ENCODE assay signal across 23 mouse cellular contexts in genomic region chr4:103026621-103027020, GRCm38 (mm10). TPM values are rescaled to one million over a fixed set of nuclear protein-coding genes. Genes with fewer than 3 reads are reported as not detected.
A peak's percentile ranks its signal among the peaks of the same experiment; 100 is the strongest.
DNase-seq lines count a peak whose midpoint lies in the region; ATAC-seq and TF ChIP-seq lines count a peak whose summit lies in the region.
"Had no signal": no experiment of that assay in that cellular context is flagged by ENCODE, and none has a peak within 500 bp of the region (broad histone marks: within the 10 kb centered on the region; RNA-seq: fewer than 3 reads in every experiment).

Gene Insl5, minus strand, starts transcription at chr4:103026842.

- 47% methylated on average over 4 of the region's 4 CpGs for WGBS in intestine, embryonic 15.5 days
- 31% methylated on average over 4 of the region's 4 CpGs for WGBS in intestine, postnatal 0 days

- peak; percentile 56 for DNase-seq in thymus, postnatal 0 days (ENCODE audit: low spot score)
- DNase-seq in thymus, postnatal 10 days (ENCODE audit: low spot score in 2 of 2), result no peak
- DNase-seq in lung, postnatal 36 days, result no peak
- no peak for DNase-seq in right cerebral cortex, postnatal 25 days
- DNase-seq: adrenal gland, adult 2 months; adrenal gland, postnatal 10 days; adrenal gland, postnatal 25 days; cerebellum, adult 11 months; cerebellum, adult 18-20 months; cerebellum, adult 8-10 months; cerebellum, adult 9-11 months; cerebellum, postnatal 14 days; cerebellum, postnatal 36 days; embryo, embryonic 11 days had no signal

- TF ChIP-seq CTCF in intestine, postnatal 0 days (IDR thresholded peaks at IDR 0.05; ENCODE audit: low read depth), result no peak

- ATAC-seq in intestine, embryonic 15.5 days, result peak; percentile 71
- no peak for ATAC-seq in intestine, postnatal 0 days
- ATAC-seq: forebrain, embryonic 15.5 days had no signal

- no peak within 1 kb of the TSS for H3K27ac ChIP-seq in intestine, embryonic 15.5 days
- no peak within 1 kb of the TSS for H3K27ac ChIP-seq in intestine, postnatal 0 days (ENCODE audit: low read depth, low read length)
- H3K27ac ChIP-seq: embryonic facial prominence, embryonic 13.5 days; embryonic facial prominence, embryonic 15.5 days; forebrain, embryonic 10.5 days; forebrain, embryonic 12.5 days; forebrain, embryonic 15.5 days had no signal

- no peaks in the 10 kb centered on the region for H3K36me3 ChIP-seq in intestine, embryonic 15.5 days
- H3K36me3 ChIP-seq in intestine, postnatal 0 days (ENCODE audit: control insufficient read depth, insufficient read depth), result no peaks in the 10 kb centered on the region
- H3K36me3 ChIP-seq: embryonic facial prominence, embryonic 13.5 days; embryonic facial prominence, embryonic 15.5 days; forebrain, embryonic 10.5 days; forebrain, embryonic 12.5 days; forebrain, embryonic 15.5 days had no signal

- H3K9me3 ChIP-seq in intestine, embryonic 15.5 days, result no peaks in the 10 kb centered on the region
- no peaks in the 10 kb centered on the region for H3K9me3 ChIP-seq in intestine, postnatal 0 days (ENCODE audit: control insufficient read depth)
- H3K9me3 ChIP-seq: embryonic facial prominence, embryonic 13.5 days; embryonic facial prominence, embryonic 15.5 days; forebrain, embryonic 10.5 days; forebrain, embryonic 12.5 days; forebrain, embryonic 15.5 days had no signal

- no peak within 1 kb of the TSS for H3K9ac ChIP-seq in intestine, embryonic 15.5 days
- H3K9ac ChIP-seq in intestine, postnatal 0 days (ENCODE audit: low read depth, low read length), result no peak within 1 kb of the TSS
- H3K9ac ChIP-seq: embryonic facial prominence, embryonic 13.5 days; embryonic facial prominence, embryonic 15.5 days; forebrain, embryonic 12.5 days; forebrain, embryonic 15.5 days had no signal

- H3K4me3 ChIP-seq in intestine, embryonic 15.5 days (replicated peaks), result no peak within 1 kb of the TSS
- H3K4me3 ChIP-seq in intestine, postnatal 0 days (ENCODE audit: low read depth, low read length), result no peak within 1 kb of the TSS
- H3K4me3 ChIP-seq: embryonic facial prominence, embryonic 13.5 days; embryonic facial prominence, embryonic 15.5 days; erythroblast, embryonic 14.5 days; forebrain, embryonic 10.5 days; forebrain, embryonic 12.5 days; forebrain, embryonic 15.5 days had no signal

- no peaks in the 10 kb centered on the region for H3K27me3 ChIP-seq in intestine, embryonic 15.5 days (replicated peaks)
- 0 out of 2 replicates have a peak, but pooled peaks cover 5% of the 10 kb centered on the region for H3K27me3 ChIP-seq in intestine, postnatal 0 days (replicated peaks; ENCODE audit: control insufficient read depth, insufficient read depth, low read length)
- H3K27me3 ChIP-seq: embryonic facial prominence, embryonic 13.5 days; embryonic facial prominence, embryonic 15.5 days; forebrain, embryonic 12.5 days; forebrain, embryonic 15.5 days had no signal

- H3K4me2 ChIP-seq in intestine, embryonic 15.5 days (replicated peaks), result no peak within 1 kb of the TSS
- no peak within 1 kb of the TSS for H3K4me2 ChIP-seq in intestine, postnatal 0 days (replicated peaks; ENCODE audit: low read depth)
- H3K4me2 ChIP-seq: embryonic facial prominence, embryonic 13.5 days; embryonic facial prominence, embryonic 15.5 days; forebrain, embryonic 12.5 days; forebrain, embryonic 15.5 days had no signal

- H3K4me1 ChIP-seq in intestine, embryonic 15.5 days (replicated peaks), result no peaks in the 10 kb centered on the region
- H3K4me1 ChIP-seq in intestine, postnatal 0 days (replicated peaks; ENCODE audit: control insufficient read depth, insufficient read depth, low read length), result no peaks in the 10 kb centered on the region
- H3K4me1 ChIP-seq: embryonic facial prominence, embryonic 13.5 days; embryonic facial prominence, embryonic 15.5 days; forebrain, embryonic 12.5 days; forebrain, embryonic 15.5 days had no signal

RNA-seq across cellular contexts. Expression of gene Insl5, which starts in this region (rescaled TPM):
- polyA plus RNA-seq in thymus, postnatal 0 days (2015; fragmentation: Nextera tagmentation; extraction: Ambion mirVana), result 13.6 and 17.9 TPM in 2 replicates
- polyA plus RNA-seq in intestine, embryonic 15.5 days (2015; fragmentation: Nextera tagmentation; extraction: Ambion mirVana), result 0.64 and 1.8 TPM in 2 replicates
- 14.0 and 18.0 TPM in 2 replicates for polyA plus RNA-seq in intestine, postnatal 0 days (2015; fragmentation: Nextera tagmentation; extraction: Ambion mirVana)
- polyA plus RNA-seq: C2C12; embryonic facial prominence, embryonic 13.5 days; embryonic facial prominence, embryonic 15.5 days; erythroblast, embryonic 14.5 days; forebrain, embryonic 10.5 days; forebrain, embryonic 12.5 days; forebrain, embryonic 15.5 days had no signal
